Mouse (Mus musculus) liver, embryonic 16.5 days (tissue): ENCODE results near the gene Drd3. TPM values are rescaled to one million over a fixed set of nuclear protein-coding genes. Genes with fewer than 3 reads are reported as not detected.

Experiments
- ATAC-seq: fragments of 200-750 bp; cut with Nextera tagmentation; 2 replicates; pipeline ENCODE4 v1.8.0; 2017; ENCODE audit warnings: low read depth, mild to moderate bottlenecking, moderate number of reproducible peaks, moderate library complexity
- H3K27ac ChIP-seq: fragments of 300-500 bp; sonication (generic); 2 replicates; pipeline ENCODE4 v1.5.1; 2014; ENCODE audit warnings: mild to moderate bottlenecking, low read length
- H3K27me3 ChIP-seq: fragments of 300-500 bp; sonication (generic); 2 replicates; pipeline ENCODE4 v1.6.1; 2014; ENCODE audit warnings: low read depth, low read length, mixed read lengths; ENCODE audit not compliant: control insufficient read depth, insufficient read depth
- H3K36me3 ChIP-seq: fragments of 300-500 bp; sonication (generic); 2 replicates; pipeline ENCODE4 v1.6.1; 2014; ENCODE audit warnings: mild to moderate bottlenecking; ENCODE audit not compliant: control insufficient read depth, insufficient read depth
- H3K4me1 ChIP-seq: fragments of 300-500 bp; sonication (generic); 2 replicates; pipeline ENCODE4 v1.6.1; 2014; ENCODE audit warnings: low read depth, low read length, mixed read lengths; ENCODE audit not compliant: control insufficient read depth
- H3K4me2 ChIP-seq: fragments of 300-500 bp; sonication (generic); 2 replicates; pipeline ENCODE4 v1.6.1; 2014; ENCODE audit warnings: low read depth, low read length, mixed read lengths
- H3K4me3 ChIP-seq: fragments of 300-500 bp; sonication (generic); 2 replicates; pipeline ENCODE4 v1.5.1; 2014; ENCODE audit warnings: low read depth, mild to moderate bottlenecking, low read length
- H3K9ac ChIP-seq: fragments of 300-500 bp; sonication (generic); 2 replicates; pipeline ENCODE4 v1.6.1; 2014; ENCODE audit warnings: low read depth, low read length
- H3K9me3 ChIP-seq: fragments of 300-500 bp; sonication (generic); replicated peaks from 2 replicates; pipeline ENCODE4 v1.6.1; 2016; ENCODE audit warnings: low read length; ENCODE audit not compliant: control insufficient read depth
- WGBS: fragments of 180-500 bp; shearing (Covaris S2); extraction: QIAGEN DNeasy Blood & Tissue Kit; methylation state at CpG from one replicate; pipeline ENCODE4 v1.1.7; 2014; ENCODE audit not compliant: insufficient replicate concordance; 5-methylcytosine and 5-hydroxymethylcytosine counted together
- polyA plus RNA-seq: library from polyadenylated mRNA; unstranded; fragments of >200 nt; fragmentation: Nextera tagmentation; extraction: Ambion mirVana; gene quantifications from 2 replicates; pipeline ENCODE4 v1.2.1, GENCODE M21; 2015

The Drd3 gene
- polyA plus RNA-seq, 1 experiment from 2014 or later: not detected

DNA sequence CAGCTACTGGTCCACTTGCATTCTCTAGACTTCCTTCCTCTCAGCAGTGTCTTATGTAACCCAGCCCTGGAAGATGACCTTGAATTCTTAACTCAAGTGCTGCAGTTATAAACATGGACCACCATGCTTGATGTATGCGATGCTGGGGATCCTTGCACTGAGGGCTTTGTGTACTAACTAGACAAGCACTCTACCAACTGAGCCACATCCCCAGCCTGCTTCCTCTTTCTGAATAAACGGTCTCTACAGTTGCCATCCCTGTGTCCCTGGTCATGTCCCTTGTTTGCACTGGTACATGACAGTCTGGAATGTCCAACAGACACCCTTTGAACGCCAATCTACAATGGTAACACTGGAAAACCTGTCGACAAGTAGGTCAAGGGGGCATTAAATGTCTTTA is 23.5 kb upstream of the Drd3 start:
- H3K27me3 ChIP-seq: no peaks in the 10 kb centered on the region
- no peak overlapping the region for H3K27ac ChIP-seq
- WGBS: 53% methylated on average over 4 of the region's 4 CpGs
- no peak for ATAC-seq
- no peak overlapping the region for H3K4me2 ChIP-seq
- no peak overlapping the region for H3K4me3 ChIP-seq
- H3K4me1 ChIP-seq: no peaks in the 10 kb centered on the region
- no peak overlapping the region for H3K9ac ChIP-seq
- no peaks in the 10 kb centered on the region for H3K9me3 ChIP-seq
- no peaks in the 10 kb centered on the region for H3K36me3 ChIP-seq

DNA sequence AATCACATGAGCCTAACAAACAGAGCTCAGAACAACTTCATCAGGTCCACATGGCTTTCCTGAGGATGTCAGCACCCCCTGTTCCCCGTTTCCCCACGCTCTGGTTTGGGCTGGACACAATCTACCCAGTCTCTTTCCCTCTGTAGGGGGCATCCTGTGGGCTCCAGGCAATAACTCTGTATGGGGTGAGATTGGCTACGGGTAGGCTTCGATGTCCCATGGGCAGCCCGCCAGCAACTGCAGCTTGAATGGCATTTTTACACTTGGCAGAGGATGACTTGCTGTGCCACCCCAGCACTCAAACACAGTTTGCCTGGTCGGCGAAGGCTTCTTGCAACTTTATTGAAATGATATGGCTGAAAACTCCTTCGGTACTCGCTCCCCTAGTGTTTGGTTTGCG is 21.3 kb upstream of the Drd3 start:
- Histone ChIP-seq H3K9ac (no peak overlapping the region), H3K27me3 (no peaks in the 10 kb centered on the region), H3K36me3 (no peaks in the 10 kb centered on the region), H3K4me1 (no peaks in the 10 kb centered on the region), H3K27ac (no peak overlapping the region), H3K9me3 (no peaks in the 10 kb centered on the region), H3K4me3 (no peak overlapping the region), H3K4me2 (no peak overlapping the region)
- no peak for ATAC-seq
- WGBS: 70% methylated on average over 10 of the region's 10 CpGs

DNA sequence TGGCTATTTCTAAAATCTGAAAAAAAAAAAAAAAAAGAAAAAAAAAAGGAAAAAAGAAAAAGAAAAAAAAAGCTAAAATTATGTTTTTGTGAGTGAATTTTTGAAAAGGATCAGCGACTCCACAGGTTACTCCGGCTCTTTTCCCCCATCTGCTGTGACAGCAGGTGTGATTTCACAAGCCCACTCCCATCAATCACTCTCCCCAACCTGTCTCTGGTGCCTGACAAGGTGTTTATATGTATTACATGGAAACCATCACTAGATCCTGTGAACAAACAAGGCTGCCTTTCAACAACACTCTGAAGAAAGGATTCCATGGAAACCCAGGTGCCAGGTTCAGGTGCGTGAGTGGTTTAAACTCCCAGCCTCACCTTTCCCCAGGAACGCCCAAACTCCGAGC is 20.9 kb upstream of the Drd3 start:
- Histone ChIP-seq H3K9me3 (no peaks in the 10 kb centered on the region), H3K4me2 (no peak overlapping the region), H3K36me3 (no peaks in the 10 kb centered on the region), H3K4me3 (no peak overlapping the region), H3K27ac (no peak overlapping the region), H3K27me3 (no peaks in the 10 kb centered on the region), H3K9ac (no peak overlapping the region), H3K4me1 (no peaks in the 10 kb centered on the region)
- 77% methylated on average over 5 of the region's 5 CpGs for WGBS
- no peak for ATAC-seq

DNA sequence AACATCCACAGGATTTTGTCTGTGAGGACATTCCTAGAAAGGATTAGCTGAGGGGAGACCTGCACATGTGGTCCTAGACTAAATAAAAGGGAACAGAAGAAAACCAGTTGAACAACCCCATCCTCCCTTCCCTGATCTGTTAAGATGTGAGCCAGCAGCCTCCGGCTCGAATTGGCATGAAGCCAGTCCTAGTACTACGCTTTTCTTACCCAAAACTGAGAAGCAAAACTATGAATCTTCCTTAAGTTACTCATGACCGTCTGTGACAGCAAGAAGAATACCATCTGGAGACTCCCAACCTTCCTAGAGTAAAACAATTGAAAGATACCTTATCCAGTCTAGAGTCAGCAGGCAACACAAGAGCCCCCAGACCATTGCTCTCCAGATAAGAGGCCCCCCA is 15.9 kb upstream of the Drd3 start:
- Histone ChIP-seq H3K9ac (no peak overlapping the region), H3K36me3 (no peaks in the 10 kb centered on the region), H3K4me2 (no peak overlapping the region), H3K4me3 (no peak overlapping the region), H3K4me1 (no peaks in the 10 kb centered on the region), H3K27me3 (no peaks in the 10 kb centered on the region), H3K9me3 (no peaks in the 10 kb centered on the region), H3K27ac (no peak overlapping the region)
- ATAC-seq: no peak
- WGBS: 58% methylated on average over 4 of the region's 4 CpGs

DNA sequence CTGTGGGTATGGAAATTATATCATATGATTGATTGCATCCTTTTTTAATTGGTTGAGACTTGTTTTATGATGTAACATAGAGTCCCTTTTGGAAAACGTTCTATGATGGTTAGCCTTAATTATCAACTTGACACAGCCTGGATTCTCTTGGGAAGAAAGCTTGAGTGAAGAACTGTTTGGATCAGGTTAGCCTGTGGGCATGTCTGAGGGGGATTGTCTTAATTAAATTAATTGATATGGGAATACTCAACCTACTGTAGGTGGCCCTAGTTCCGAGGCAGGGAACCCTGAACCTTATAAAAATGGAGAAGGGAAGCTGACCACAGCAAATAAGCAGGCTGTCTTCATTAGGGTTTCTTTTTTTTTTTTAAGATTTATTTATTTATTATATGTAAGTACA is 12.9 kb upstream of the Drd3 start:
- no peaks in the 10 kb centered on the region for H3K9me3 ChIP-seq
- no peak overlapping the region for H3K4me3 ChIP-seq
- H3K4me1 ChIP-seq: no peaks in the 10 kb centered on the region
- H3K27me3 ChIP-seq: no peaks in the 10 kb centered on the region
- H3K9ac ChIP-seq: no peak overlapping the region
- H3K27ac ChIP-seq: no peak overlapping the region
- no peaks in the 10 kb centered on the region for H3K36me3 ChIP-seq
- WGBS: 44% methylated on average over 2 of the region's 2 CpGs
- no peak for ATAC-seq
- no peak overlapping the region for H3K4me2 ChIP-seq

DNA sequence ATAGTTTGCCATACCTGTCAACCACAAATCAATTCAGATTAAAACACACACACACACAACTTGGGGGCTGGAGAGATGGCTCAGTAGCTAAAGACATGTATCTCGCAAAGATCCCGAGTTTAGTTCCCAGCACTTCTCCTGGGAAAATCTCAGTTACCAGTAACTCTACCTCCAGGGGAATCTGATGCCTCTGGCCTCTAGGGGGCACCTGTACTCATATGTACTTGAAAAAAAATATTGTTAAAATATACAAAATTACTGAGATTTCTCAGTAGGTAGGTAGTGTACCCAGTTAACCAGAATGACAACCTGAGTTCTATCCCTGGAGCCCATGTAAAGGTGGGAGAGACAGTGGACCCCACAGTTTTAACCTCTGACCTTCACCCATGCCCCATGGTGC is 5.4 kb upstream of the Drd3 start:
- Histone ChIP-seq H3K4me1 (no peaks in the 10 kb centered on the region), H3K36me3 (no peaks in the 10 kb centered on the region), H3K9ac (no peak overlapping the region), H3K27me3 (no peaks in the 10 kb centered on the region), H3K9me3 (no peaks in the 10 kb centered on the region), H3K4me2 (no peak overlapping the region), H3K4me3 (no peak overlapping the region), H3K27ac (no peak overlapping the region)
- WGBS: 49% methylated on average over 2 of the region's 2 CpGs
- ATAC-seq: no peak

DNA sequence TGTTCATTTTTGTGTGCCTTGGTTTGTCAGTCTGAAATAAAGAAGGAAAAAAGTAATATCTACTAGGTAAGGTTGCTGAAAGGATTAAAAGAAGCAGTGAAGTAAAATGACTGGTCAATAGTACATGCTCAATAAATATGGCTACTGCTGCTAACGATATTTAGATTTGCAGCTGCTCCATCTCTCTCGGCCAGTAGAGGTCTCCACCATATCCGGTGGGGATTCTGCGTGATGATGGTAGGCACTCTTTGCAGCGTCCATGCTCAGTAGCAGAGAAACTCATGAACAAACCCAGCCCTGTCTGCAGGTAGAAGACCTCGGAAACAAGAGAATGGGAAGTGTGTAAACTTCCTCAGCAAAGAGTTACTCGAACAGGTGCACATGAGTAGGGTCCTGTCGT is 926 bp upstream of the Drd3 start:
- no peak overlapping the region for H3K27ac ChIP-seq
- no peaks in the 10 kb centered on the region for H3K4me1 ChIP-seq
- H3K9ac ChIP-seq: no peak overlapping the region
- no peaks in the 10 kb centered on the region for H3K36me3 ChIP-seq
- H3K9me3 ChIP-seq: no peaks in the 10 kb centered on the region
- no peak for ATAC-seq
- no peak overlapping the region for H3K4me2 ChIP-seq
- WGBS: 61% methylated on average over 8 of the region's 8 CpGs
- H3K27me3 ChIP-seq: no peaks in the 10 kb centered on the region
- H3K4me3 ChIP-seq: no peak overlapping the region

DNA sequence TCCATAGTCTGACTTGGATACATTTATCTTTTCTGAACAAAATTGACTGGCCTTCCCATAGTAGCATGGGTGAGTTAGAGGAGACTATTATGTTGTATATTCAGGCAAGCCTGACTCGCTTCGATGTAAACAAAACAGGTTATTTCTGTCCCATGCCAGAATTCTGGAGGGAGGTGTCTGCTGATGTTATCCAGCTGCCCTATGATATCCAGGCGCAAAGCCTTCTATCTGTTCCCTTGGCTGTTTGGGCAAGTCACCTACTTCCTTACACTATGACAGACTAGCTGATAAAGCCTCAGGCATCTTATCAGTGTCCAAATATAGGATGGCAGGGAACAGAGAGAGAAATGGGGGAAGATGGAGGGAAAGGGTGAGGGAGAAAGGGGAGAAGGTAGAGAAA is 18.5 kb downstream of the Drd3 start:
- WGBS: 56% methylated on average over 3 of the region's 3 CpGs
- H3K4me2 ChIP-seq: no peak overlapping the region
- H3K9me3 ChIP-seq: no peaks in the 10 kb centered on the region
- H3K9ac ChIP-seq: no peak overlapping the region
- no peak overlapping the region for H3K4me3 ChIP-seq
- no peaks in the 10 kb centered on the region for H3K36me3 ChIP-seq
- no peaks in the 10 kb centered on the region for H3K27me3 ChIP-seq
- no peak for ATAC-seq
- H3K27ac ChIP-seq: no peak overlapping the region
- H3K4me1 ChIP-seq: no peaks in the 10 kb centered on the region

DNA sequence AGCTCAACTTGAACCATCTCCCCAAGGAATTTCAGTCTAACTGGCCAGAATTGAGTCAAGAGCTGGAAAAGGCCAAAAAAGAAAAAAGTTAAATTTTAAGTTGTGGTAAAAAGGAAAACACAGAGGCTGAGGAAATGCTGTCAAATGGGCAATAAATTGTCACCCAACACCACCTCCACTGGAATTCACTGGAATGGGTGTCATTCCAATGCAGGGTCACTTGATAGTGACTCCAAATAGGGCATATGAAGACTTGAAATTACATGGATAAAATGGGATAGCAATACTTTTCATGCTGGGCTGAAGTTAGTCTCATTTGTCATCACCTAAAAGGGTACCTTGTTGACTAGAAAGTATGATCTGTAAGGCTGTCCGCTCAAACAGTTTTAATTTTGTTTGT is 18.9 kb downstream of the Drd3 start:
- no peak for ATAC-seq
- H3K4me3 ChIP-seq: no peak overlapping the region
- H3K9me3 ChIP-seq: no peaks in the 10 kb centered on the region
- H3K36me3 ChIP-seq: no peaks in the 10 kb centered on the region
- H3K27me3 ChIP-seq: no peaks in the 10 kb centered on the region
- H3K9ac ChIP-seq: no peak overlapping the region
- H3K4me2 ChIP-seq: no peak overlapping the region
- WGBS: 80% methylated on average over 1 of the region's 1 CpGs
- no peak overlapping the region for H3K27ac ChIP-seq
- H3K4me1 ChIP-seq: no peaks in the 10 kb centered on the region

DNA sequence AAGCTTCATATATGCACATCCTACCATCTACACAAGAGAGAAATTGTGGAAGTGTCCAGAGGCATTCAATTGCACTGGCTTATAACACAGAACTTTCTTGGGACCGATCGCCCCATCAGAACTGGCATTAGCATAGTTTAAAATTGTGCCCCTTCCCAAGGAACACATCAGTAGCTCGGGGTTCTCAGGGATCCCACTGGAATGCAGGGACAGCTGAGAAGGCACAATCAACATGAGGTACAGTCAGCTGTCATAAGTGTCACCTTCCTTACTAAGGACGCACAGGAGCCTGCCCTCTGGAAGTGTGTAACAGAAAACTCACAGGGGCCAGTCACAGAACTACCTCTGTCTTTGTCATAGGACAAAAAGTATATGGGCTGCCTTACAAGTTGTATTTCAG is 19.7 kb downstream of the Drd3 start:
- Histone ChIP-seq H3K4me2 (no peak overlapping the region), H3K27ac (no peak overlapping the region), H3K9ac (no peak overlapping the region), H3K4me1 (no peaks in the 10 kb centered on the region), H3K36me3 (no peaks in the 10 kb centered on the region), H3K27me3 (no peaks in the 10 kb centered on the region), H3K4me3 (no peak overlapping the region), H3K9me3 (no peaks in the 10 kb centered on the region)
- ATAC-seq: no peak
- 69% methylated on average over 4 of the region's 4 CpGs for WGBS
